Mouse (Mus musculus): ENCODE measurements around the gene Rab6b. TPM values are rescaled to one million over a fixed set of nuclear protein-coding genes. Genes with fewer than 3 reads are reported as not detected.
"Not testable (repeated sequence)": the region's sequence is repeated elsewhere in the genome, so short reads cannot be mapped to it uniquely, and the experiment has no call there.

The Rab6b gene
- total RNA-seq, 2 experiments from 2014 or later, result 1.5 to 1.8 TPM

DNA sequence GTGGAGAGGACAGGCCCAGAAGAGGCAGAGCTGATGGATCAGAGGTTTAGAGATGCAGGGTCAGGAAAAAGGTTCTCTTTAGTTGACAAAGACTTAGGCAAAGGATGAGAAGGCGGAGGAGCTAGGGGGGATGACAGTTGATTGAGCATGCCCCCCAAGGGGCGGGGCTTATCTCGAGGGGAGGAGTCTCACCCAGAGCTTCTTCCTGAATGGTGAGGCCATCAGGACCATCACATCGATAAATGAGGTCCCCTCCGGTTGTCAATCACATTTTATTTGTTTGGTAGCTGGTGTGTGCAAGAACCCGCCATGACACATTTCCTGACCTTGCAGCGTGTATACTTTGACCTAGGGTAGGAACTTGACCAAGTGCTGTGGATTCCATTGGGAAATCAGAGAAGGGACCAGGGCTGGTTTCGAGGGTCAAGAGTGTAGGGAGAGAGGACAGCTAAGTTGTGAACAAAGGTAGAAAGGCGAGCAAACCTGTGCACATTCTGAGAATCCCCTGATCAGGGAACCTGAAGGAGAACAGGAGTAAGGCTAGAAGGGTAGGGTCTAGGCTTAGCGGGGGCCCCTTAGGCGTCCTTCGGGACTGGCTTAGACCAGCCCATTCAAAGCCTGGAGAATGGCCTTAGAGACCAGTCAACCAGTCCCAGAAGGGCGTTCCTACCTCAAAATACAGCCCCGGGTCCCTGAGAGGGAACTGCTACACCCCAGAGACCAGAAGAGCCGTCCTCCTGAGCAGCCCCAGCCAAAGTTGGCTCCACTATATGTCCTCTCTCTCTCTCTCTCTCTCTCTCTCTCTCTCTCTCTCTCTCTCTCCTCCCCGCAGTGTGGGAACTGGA is 20.3 kb upstream of the Rab6b start:
- no peak for DNase-seq
- intact Hi-C loops (cut with DNase I), result loop anchor here (5.0 kb wide), 2 partner anchors 84 to 211 kb away; no protein-coding TSS in a partner anchor

DNA sequence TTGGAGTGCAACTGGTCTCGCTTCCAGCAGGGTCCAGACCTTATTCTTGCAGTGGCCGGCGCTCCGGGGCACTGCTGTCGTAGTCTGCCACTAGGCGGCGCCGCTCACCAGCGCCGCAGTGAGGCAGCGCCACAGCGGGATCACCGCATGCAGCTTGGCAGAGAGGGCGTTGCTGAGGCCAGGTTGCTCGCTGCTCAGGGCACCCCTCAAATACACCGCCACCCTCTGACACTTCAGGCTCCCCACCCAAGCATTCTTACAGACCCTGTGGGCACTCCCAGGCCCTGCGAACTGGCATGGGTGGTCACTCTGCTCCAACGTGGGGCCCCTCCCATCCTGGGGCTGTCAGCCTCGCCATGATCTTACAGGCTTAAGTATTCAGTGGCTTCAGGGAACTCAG is 19.3 kb upstream of the Rab6b start:
- peak; percentile 88 to 90 for DNase-seq
- intact Hi-C loops (cut with DNase I), result loop anchor here (5.0 kb wide), 2 partner anchors 85 to 210 kb away; no protein-coding TSS in a partner anchor

- DNase-seq, result no peak
- intact Hi-C loops (cut with DNase I), result loop anchor here (5.0 kb wide), 2 partner anchors 86 to 209 kb away; no protein-coding TSS in a partner anchor
These were observed 17.9 kb upstream of the Rab6b start for GRCm38 (mm10) chr9:103093681-103094080.

DNA sequence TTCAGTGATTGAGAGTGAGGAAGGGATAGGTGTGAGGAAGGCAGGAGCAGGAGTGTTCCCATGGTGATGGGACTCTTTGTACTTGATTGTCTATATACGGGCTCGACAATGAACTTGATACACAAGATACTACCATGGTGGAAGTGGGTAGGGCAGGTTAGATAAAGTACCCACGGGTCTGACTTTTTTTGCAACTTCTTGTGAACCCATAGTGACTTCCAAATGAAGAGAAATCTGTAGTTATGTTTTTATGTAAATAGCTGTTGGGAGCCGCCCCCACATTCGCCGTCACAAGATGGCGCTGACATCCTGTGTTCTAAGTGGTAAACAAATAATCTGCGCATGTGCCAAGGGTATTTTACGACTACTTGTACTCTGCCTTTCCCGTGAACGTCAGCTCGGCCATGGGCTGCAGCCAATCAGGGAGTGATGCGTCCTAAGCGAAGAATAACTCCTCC is 3.2 kb upstream of the Rab6b start:
- intact Hi-C loops (cut with DNase I), result not testable (repeated sequence)

GRCm38 (mm10) chr9:103108943-103109670 is 2.5 kb upstream of the Rab6b start:
- intact Hi-C loops (cut with DNase I), result no loop called here
- no peak for DNase-seq

More for the DNA sequence above, 3.2 kb upstream of the Rab6b start:
- DNase-seq, result not testable (repeated sequence)

- intact Hi-C loops (cut with DNase I), result no loop called here
- DNase-seq, result no peak
These were observed 1.7 kb upstream of the Rab6b start for GRCm38 (mm10) chr9:103109911-103110310.

DNA sequence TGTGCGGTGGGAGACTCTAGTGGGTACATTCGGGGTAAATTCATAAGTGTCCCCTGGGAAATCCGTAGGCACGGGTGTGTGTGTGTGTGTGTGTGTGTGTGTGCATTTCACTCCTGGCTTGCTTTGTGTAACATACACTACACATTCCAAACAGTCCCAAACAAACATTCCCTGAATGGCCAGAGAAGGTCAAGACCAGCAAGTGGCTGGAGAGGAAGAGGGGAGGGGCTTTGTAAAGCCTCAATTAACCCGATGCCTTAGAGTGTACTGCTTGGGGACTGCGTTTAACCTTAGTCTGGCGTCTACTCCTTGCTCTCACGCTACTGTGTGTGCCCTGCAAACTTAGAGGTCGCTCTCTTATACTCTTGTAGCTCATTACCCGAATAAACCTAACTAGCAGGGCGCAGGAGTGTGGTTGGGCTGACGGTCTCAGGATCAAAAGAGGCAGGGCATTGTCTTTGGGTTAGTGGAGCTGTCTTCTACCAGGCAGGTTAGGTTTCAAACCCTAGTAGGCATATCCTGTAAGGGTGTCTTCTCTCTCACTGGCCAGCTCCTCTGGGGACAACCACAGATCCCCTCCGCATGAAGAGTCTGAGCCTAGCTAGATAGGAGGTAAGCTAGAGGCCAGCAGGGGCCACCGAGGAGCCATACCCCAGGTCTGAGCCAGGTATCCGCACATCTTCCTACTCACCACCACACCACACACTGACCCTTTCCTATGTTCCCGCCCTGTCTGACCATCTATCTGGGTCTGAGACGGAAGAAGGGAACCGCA is 673 bp upstream of the Rab6b start:
- no peak for DNase-seq
- intact Hi-C loops (cut with DNase I), result no loop called here

- intact Hi-C loops (cut with DNase I), result no loop called here
- DNase-seq, result peak; percentile 24 to 29
These were observed 1.1 kb downstream of the Rab6b start for GRCm38 (mm10) chr9:103112471-103113271.

GRCm38 (mm10) chr9:103113351-103113750 is 1.8 kb downstream of the Rab6b start:
- no peak for DNase-seq
- intact Hi-C loops (cut with DNase I), result no loop called here

DNA sequence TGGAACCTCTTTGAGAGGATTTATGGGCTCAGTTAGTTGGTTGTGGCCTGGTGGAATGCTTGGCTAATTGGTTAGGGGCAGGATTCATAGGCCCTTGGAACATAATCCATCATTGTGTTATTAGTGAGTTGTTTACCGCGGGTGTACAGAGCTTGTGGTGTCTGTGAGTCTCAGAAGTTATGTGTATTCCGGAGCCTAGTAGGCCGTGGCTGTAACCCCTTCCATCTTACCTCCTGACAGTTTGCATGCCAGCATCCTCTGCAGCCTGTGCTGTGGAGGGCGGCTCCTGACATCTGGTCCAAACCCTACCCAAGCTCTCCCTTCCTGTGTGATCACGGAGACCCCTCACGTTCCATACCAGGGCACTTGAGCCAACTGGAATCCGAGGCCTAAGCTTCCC is 2.7 kb downstream of the Rab6b start:
- intact Hi-C loops (cut with DNase I), result no loop called here

GRCm38 (mm10) chr9:103114901-103115300 is 3.3 kb downstream of the Rab6b start:
- DNase-seq, result no peak
- intact Hi-C loops (cut with DNase I), result no loop called here

More for the DNA sequence above, 2.7 kb downstream of the Rab6b start:
- DNase-seq, result no peak

GRCm38 (mm10) chr9:103116941-103117340 is 5.4 kb downstream of the Rab6b start:
- no peak for DNase-seq
- intact Hi-C loops (cut with DNase I), result no loop called here

DNA sequence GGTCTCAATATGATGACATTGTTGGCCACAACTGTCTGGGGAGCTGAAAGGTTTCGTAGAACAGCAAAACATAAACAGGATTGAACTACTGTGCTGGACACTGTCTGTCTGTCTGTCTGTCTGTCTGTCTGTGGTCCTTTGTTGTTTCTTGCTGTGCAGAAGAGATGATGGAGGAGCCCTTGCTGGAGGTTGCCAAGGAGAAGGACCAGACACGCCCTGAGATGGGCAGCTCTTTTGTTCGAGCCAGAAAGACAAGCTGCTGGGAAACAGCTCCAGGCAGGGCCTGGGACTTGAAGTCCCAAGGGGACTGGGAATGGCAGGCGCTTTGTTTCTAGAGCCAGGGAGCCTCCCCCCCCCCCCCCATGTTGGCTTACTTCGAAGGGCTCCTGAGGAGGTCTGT is 5.9 kb downstream of the Rab6b start:
- DNase-seq, result no peak
- intact Hi-C loops (cut with DNase I), result no loop called here

DNA sequence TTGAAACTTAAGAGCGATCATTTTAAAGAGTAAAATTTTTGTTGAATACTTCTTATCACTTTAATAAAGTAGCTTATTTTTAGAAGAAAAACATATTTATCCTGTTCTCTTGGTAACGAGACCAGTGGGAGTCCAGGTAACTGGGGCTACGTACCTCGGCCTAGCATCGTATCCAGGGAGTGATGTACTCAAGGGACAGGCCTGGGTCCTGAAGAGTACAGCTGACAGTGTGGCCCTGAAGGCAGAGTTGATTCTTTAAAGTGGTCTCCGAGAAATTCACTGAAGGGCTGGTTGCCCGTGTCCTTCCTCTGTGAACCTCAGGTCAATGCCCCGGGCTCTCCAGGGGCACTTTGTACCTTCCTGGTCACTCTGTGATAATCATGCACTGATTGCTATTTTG is 6.4 kb downstream of the Rab6b start:
- intact Hi-C loops (cut with DNase I), result no loop called here
- no peak for DNase-seq

DNA sequence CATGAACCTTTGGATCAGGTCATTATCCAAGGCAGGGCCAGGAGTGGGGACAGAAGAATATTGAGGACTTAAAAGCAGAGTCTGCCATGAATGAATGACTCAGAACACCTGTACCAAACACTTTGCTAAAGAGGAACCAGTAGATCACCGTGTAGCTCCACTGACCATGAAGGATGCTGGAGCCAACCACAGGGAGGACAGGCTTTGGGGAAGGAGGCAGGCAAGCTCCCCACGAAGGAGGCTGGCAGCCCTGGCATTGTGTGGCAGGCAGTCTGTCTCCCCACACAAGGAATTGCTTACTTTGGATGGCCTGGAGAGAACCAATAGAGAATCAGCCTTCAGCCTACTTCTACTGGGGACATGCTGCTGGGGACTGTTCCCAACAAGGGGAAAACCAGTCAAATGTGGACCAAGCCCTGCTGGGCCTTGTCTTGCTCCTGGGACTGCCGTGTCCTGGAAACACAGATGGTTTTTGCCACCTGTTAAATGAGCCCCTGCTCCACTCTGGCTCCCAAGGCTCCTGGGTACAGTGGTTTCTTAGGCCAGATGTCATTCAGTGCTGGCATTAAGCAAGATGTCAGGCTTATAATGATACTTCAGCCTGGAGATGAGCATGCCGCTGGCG is 7.2 kb downstream of the Rab6b start:
- no peak for DNase-seq
- intact Hi-C loops (cut with DNase I), result no loop called here

- no peak for DNase-seq
- intact Hi-C loops (cut with DNase I), result no loop called here
These were observed 8.2 kb downstream of the Rab6b start for GRCm38 (mm10) chr9:103119781-103120180.

GRCm38 (mm10) chr9:103120231-103120630 is 8.6 kb downstream of the Rab6b start:
- intact Hi-C loops (cut with DNase I), result no loop called here

GRCm38 (mm10) chr9:103121546-103121945 is 10.0 kb downstream of the Rab6b start:
- intact Hi-C loops (cut with DNase I), result no loop called here
- no peak for DNase-seq

More at GRCm38 (mm10) chr9:103120231-103120630, 8.6 kb downstream of the Rab6b start:
- DNase-seq, result no peak

DNA sequence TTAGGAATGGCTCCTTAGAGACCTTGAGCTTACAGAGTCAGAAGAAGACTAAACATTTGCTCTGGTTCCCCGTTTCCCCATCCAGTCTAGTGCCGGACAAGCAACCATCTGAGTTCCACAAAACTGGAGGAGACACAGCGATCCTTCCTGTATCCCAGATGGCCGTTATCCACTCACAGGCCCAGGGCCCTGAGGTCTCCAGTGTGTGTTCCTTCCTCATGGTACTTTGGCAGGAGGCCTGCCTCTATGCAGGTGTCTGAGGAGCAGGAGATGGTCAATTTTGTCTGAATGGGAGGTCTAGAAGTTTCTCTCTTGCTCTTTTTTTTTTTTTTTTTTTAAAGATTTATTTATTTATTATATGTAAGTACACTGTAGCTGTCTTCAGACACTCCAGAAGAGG is 13.2 kb downstream of the Rab6b start:
- DNase-seq, result no peak
- intact Hi-C loops (cut with DNase I), result no loop called here

Measured in heart, postnatal 14 days (tissue).